Mouse (Mus musculus) liver, adult 2 months (tissue): ENCODE data around the gene Akap14. TPM values are rescaled to one million over a fixed set of nuclear protein-coding genes. Genes with fewer than 3 reads are reported as not detected.

Experiments
- DNase-seq: peaks from one replicate; pipeline ENCODE4 v3.0.0-alpha.2; 2011; ENCODE audit warnings: low read depth, low spot score; ENCODE audit errors: extremely low read depth
- H3K27ac ChIP-seq: fragments of 200-500 bp; replicated peaks from 2 replicates; pipeline ENCODE4 v1.5.1; 2012; ENCODE audit warnings: low read depth, mild to moderate bottlenecking, control low read depth, inconsistent platforms, low read length; ENCODE audit not compliant: insufficient read depth
- H3K27me3 ChIP-seq: fragments of 200-500 bp; 2 replicates; pipeline ENCODE4 v1.6.1; 2012; ENCODE audit warnings: mild to moderate bottlenecking, moderate library complexity, low read length, inconsistent platforms; ENCODE audit not compliant: control insufficient read depth, insufficient read depth
- H3K36me3 ChIP-seq: fragments of 200-500 bp; 2 replicates; pipeline ENCODE4 v1.6.1; 2012; ENCODE audit warnings: low read length, inconsistent platforms; ENCODE audit not compliant: control insufficient read depth, insufficient read depth
- H3K4me1 ChIP-seq: fragments of 200-500 bp; 2 replicates; pipeline ENCODE4 v1.6.1; 2011; ENCODE audit warnings: low read length; ENCODE audit not compliant: control insufficient read depth, insufficient read depth
- H3K4me3 ChIP-seq: fragments of 200-500 bp; 2 replicates; pipeline ENCODE4 v1.5.1; 2011; ENCODE audit warnings: low read depth, mild to moderate bottlenecking, control low read depth, low read length, moderate library complexity; ENCODE audit not compliant: insufficient read depth
- H3K79me2 ChIP-seq: fragments of 200-500 bp; 2 replicates; pipeline ENCODE4 v1.6.1; 2012; ENCODE audit warnings: inconsistent platforms, mild to moderate bottlenecking, low read length, moderate library complexity; ENCODE audit not compliant: control insufficient read depth, insufficient read depth
- H3K9ac ChIP-seq: fragments of 200-500 bp; 2 replicates; pipeline ENCODE4 v1.6.1; 2012; ENCODE audit warnings: low read depth, mild to moderate bottlenecking, control low read depth, inconsistent platforms, low read length
- CTCF ChIP-seq: fragments of 200-500 bp; IDR thresholded peaks from 2 replicates; pipeline ENCODE4 v1.5.1; 2011; ENCODE audit warnings: low read depth, low read length, control low read depth
- POLR2A ChIP-seq: fragments of 200-500 bp; IDR thresholded peaks from 2 replicates; pipeline ENCODE4 v1.6.1; 2011; ENCODE audit warnings: low read length, control low read depth; ENCODE audit not compliant: insufficient read depth; ENCODE audit errors: extremely low read depth
- WGBS: fragments of 180-500 bp; shearing (Covaris S2); methylation state at CpG from one replicate; pipeline ENCODE4 v1.1.7; 2018; 5-methylcytosine and 5-hydroxymethylcytosine counted together
- polyA plus RNA-seq: library from polyadenylated mRNA; depleted of rRNA; stranded (reverse); fragments of >200 nt; gene quantifications from 2 replicates; pipeline ENCODE4 v1.2.3, GENCODE M21; 2012
- total RNA-seq: library from RNA; depleted of rRNA; stranded (reverse); fragments of >200 nt; gene quantifications from 2 replicates; pipeline ENCODE4 v1.2.3, GENCODE M21; 2014

Gene Akap14
- total and polyA plus RNA-seq, 2 experiments: not detected

GRCm38 (mm10) chrX:37141732-37142131 lies 26.9 kb downstream of the Akap14 start:
- DNase-seq: no peak
- TF ChIP-seq POLR2A (no peak), CTCF (no peak)
- Histone ChIP-seq H3K4me1 (no peaks in the 10 kb centered on the region), H3K4me3 (no peak overlapping the region), H3K27ac (no peak overlapping the region), H3K36me3 (peaks cover 13% of the 10 kb centered on the region), H3K79me2 (no peaks in the 10 kb centered on the region), H3K27me3 (no peaks in the 10 kb centered on the region), H3K9ac (no peak overlapping the region)
- WGBS: 75% methylated on average over 3 of the region's 3 CpGs

GRCm38 (mm10) chrX:37126671-37127358 lies 41.8 kb downstream of the Akap14 start, which contains the start of gene Nkap:
Nkap (plus strand) TSS chrX:37126795.
- H3K79me2 ChIP-seq: peaks cover 2% of the 10 kb centered on the region; the same call in 1 of the 2 replicates
- peaks cover 2% of the 10 kb centered on the region; the same call in 1 of the 2 replicates for H3K4me1 ChIP-seq
- H3K27ac ChIP-seq: peak within 1 kb of the TSS; percentile 92
- H3K36me3 ChIP-seq: no peaks in the 10 kb centered on the region
- H3K4me3 ChIP-seq: peak within 1 kb of the TSS; percentile 100
- WGBS: under 1% methylated on average over 51 of the region's 58 CpGs
- H3K27me3 ChIP-seq: no peaks in the 10 kb centered on the region
- peak; percentile 77 for DNase-seq
- no peak for TF ChIP-seq CTCF
- TF ChIP-seq POLR2A: no peak
- H3K9ac ChIP-seq: peak within 1 kb of the TSS; percentile 97

- H3K27me3 ChIP-seq: no peaks in the 10 kb centered on the region
- H3K27ac ChIP-seq: no peak overlapping the region
- DNase-seq: peak; percentile 65
- peaks cover 2% of the 10 kb centered on the region; the same call in 1 of the 2 replicates for H3K4me1 ChIP-seq
- no peaks in the 10 kb centered on the region for H3K36me3 ChIP-seq
- no peak overlapping the region for H3K4me3 ChIP-seq
- peaks cover 2% of the 10 kb centered on the region; the same call in 1 of the 2 replicates for H3K79me2 ChIP-seq
- TF ChIP-seq CTCF: no peak
- TF ChIP-seq POLR2A: no peak
- 76% methylated on average over 7 of the region's 7 CpGs for WGBS
- H3K9ac ChIP-seq: no peak overlapping the region
Measured at GRCm38 (mm10) chrX:37125511-37125910, 43.1 kb downstream of the Akap14 start.

- Histone ChIP-seq H3K9ac (no peak overlapping the region), H3K27ac (no peak overlapping the region), H3K4me1 (peaks cover 3% of the 10 kb centered on the region; the same call in 1 of the 2 replicates), H3K79me2 (no peaks in the 10 kb centered on the region), H3K27me3 (no peaks in the 10 kb centered on the region), H3K36me3 (no peaks in the 10 kb centered on the region), H3K4me3 (no peak overlapping the region)
- DNase-seq: no peak
- no peak for TF ChIP-seq POLR2A
- no peak for TF ChIP-seq CTCF
- WGBS: 73% methylated on average over 5 of the region's 5 CpGs
Measured at GRCm38 (mm10) chrX:37120212-37120611, 48.4 kb downstream of the Akap14 start.

GRCm38 (mm10) chrX:37119585-37119984 lies 49.1 kb downstream of the Akap14 start:
- H3K36me3 ChIP-seq: no peaks in the 10 kb centered on the region
- H3K79me2 ChIP-seq: no peaks in the 10 kb centered on the region
- DNase-seq: peak; percentile 52
- peaks cover 3% of the 10 kb centered on the region; the same call in 1 of the 2 replicates for H3K4me1 ChIP-seq
- TF ChIP-seq CTCF (no peak), POLR2A (no peak)
- H3K9ac ChIP-seq: no peak overlapping the region
- H3K4me3 ChIP-seq: no peak overlapping the region
- 15% methylated on average over 3 of the region's 3 CpGs for WGBS
- H3K27ac ChIP-seq: no peak overlapping the region; the same call in 1 of the 2 replicates
- H3K27me3 ChIP-seq: no peaks in the 10 kb centered on the region

- Histone ChIP-seq H3K79me2 (no peaks in the 10 kb centered on the region), H3K27ac (no peak overlapping the region), H3K4me1 (peaks cover 3% of the 10 kb centered on the region; the same call in 1 of the 2 replicates), H3K36me3 (no peaks in the 10 kb centered on the region), H3K9ac (no peak overlapping the region), H3K4me3 (no peak overlapping the region), H3K27me3 (no peaks in the 10 kb centered on the region)
- TF ChIP-seq CTCF: no peak
- no peak for TF ChIP-seq POLR2A
- WGBS: no CpG with 5 or more reads among the region's 5 CpGs
- no peak for DNase-seq
Measured at GRCm38 (mm10) chrX:37117085-37117484, 51.6 kb downstream of the Akap14 start.
